Mouse (Mus musculus): ENCODE data around the gene Iqcd. TPM values are rescaled to one million over a fixed set of nuclear protein-coding genes. Genes with fewer than 3 reads are reported as not detected.
A peak's percentile ranks its signal among the peaks of the same experiment; 100 is the strongest.

The Iqcd gene
- polyA plus RNA-seq, 1 experiment from 2014 or later: 2.0 TPM

GRCm38 (mm10) chr5:120565171-120565905 is 23.5 kb upstream of the Iqcd start:
- Histone ChIP-seq H3K4me1 (peaks cover 96% of the 10 kb centered on the region), H3K27ac (peak overlapping the region; percentile 49), H3K4me3 (no peak overlapping the region), H3K27me3 (replicated peaks) (no peaks in the 10 kb centered on the region), H3K9me3 (replicated peaks) (no peaks in the 10 kb centered on the region), H3K36me3 (peaks cover 36% of the 10 kb centered on the region), H3K4me2 (no peak overlapping the region), H3K9ac (no peak overlapping the region)
- ATAC-seq: no peak
- WGBS (ENCODE audit: insufficient replicate concordance): 73% methylated on average over 15 of the region's 15 CpGs

DNA sequence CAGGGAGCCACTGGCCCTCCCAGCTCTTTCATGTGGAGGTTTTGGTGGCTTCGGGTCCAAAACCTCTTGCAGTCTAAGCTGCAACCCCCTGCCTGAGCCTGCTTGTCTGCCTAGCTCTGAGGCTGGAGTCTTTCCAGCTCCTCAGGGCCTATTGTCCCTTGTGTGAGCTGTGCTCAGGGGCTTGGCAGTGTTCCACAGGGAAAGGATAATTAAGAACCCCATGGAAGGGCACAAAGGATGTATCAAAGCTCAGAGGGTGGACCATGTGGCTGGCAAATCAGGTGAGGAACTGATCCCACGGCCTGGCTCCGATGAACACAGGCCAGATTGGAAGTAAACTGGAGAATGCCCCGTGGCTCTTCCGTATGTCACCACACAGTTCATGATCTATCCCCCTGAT is 22.7 kb upstream of the Iqcd start:
- no peaks in the 10 kb centered on the region for H3K27me3 ChIP-seq (replicated peaks)
- H3K27ac ChIP-seq: peak overlapping the region; percentile 49
- no peak overlapping the region for H3K9ac ChIP-seq
- H3K9me3 ChIP-seq (replicated peaks): no peaks in the 10 kb centered on the region
- WGBS (ENCODE audit: insufficient replicate concordance): 86% methylated on average over 5 of the region's 5 CpGs
- ATAC-seq: no peak
- peaks cover 96% of the 10 kb centered on the region for H3K4me1 ChIP-seq
- H3K4me3 ChIP-seq: no peak overlapping the region
- H3K4me2 ChIP-seq: no peak overlapping the region
- peaks cover 43% of the 10 kb centered on the region for H3K36me3 ChIP-seq

- 59% methylated on average over 9 of the region's 9 CpGs for WGBS (ENCODE audit: insufficient replicate concordance)
- no peak for ATAC-seq
- Histone ChIP-seq H3K4me3 (no peak overlapping the region), H3K4me1 (peaks cover 98% of the 10 kb centered on the region), H3K36me3 (peaks cover 47% of the 10 kb centered on the region), H3K27me3 (replicated peaks) (no peaks in the 10 kb centered on the region), H3K27ac (0 out of 2 replicates have a peak overlapping the region, but pooled peaks have one; percentile 17), H3K9ac (no peak overlapping the region), H3K4me2 (no peak overlapping the region), H3K9me3 (replicated peaks) (no peaks in the 10 kb centered on the region)
Observed at GRCm38 (mm10) chr5:120566681-120567252, 22.0 kb upstream of the Iqcd start.

- H3K4me1 ChIP-seq: peaks cover 97% of the 10 kb centered on the region
Observed at GRCm38 (mm10) chr5:120567253-120567701, 21.5 kb upstream of the Iqcd start.

DNA sequence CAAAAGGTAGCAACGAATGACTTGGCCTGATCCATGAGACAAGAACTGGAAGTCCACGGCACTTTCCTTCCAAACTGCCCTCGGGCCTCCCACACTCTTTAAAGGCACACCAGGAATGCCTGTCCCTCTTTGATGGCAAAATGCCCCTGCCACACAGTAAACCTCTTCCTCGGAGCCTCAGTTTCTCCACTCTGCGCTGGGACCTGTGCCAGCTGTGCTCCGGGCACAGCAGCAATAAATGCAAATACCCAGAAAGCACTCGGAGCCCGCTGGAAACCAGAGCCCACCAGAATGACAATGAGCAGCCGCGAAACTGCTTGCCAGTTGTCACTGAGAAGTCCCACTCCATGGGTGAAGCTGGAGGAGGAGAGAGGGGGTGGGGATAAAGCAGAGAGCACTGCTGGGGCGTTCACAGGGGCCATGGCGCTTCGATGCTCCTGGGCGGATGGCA is 21.0 kb upstream of the Iqcd start:
- H3K36me3 ChIP-seq: peaks cover 50% of the 10 kb centered on the region
- H3K4me3 ChIP-seq: no peak overlapping the region
- H3K4me2 ChIP-seq: no peak overlapping the region
- ATAC-seq: no peak
- peaks cover 94% of the 10 kb centered on the region for H3K4me1 ChIP-seq
- WGBS (ENCODE audit: insufficient replicate concordance): 84% methylated on average over 14 of the region's 14 CpGs
- H3K9me3 ChIP-seq (replicated peaks): no peaks in the 10 kb centered on the region
- no peak overlapping the region for H3K27ac ChIP-seq
- no peak overlapping the region for H3K9ac ChIP-seq
- H3K27me3 ChIP-seq (replicated peaks): no peaks in the 10 kb centered on the region

More at GRCm38 (mm10) chr5:120567253-120567701, 21.5 kb upstream of the Iqcd start:
- Histone ChIP-seq H3K9me3 (replicated peaks) (no peaks in the 10 kb centered on the region), H3K9ac (no peak overlapping the region), H3K36me3 (peaks cover 47% of the 10 kb centered on the region), H3K4me3 (no peak overlapping the region), H3K27ac (no peak overlapping the region), H3K4me2 (no peak overlapping the region), H3K27me3 (replicated peaks) (no peaks in the 10 kb centered on the region)
- ATAC-seq: no peak
- 71% methylated on average over 21 of the region's 21 CpGs for WGBS (ENCODE audit: insufficient replicate concordance)

- Histone ChIP-seq H3K4me3 (no peak overlapping the region), H3K9me3 (replicated peaks) (no peaks in the 10 kb centered on the region), H3K9ac (no peak overlapping the region), H3K4me2 (no peak overlapping the region), H3K27ac (no peak overlapping the region), H3K36me3 (peaks cover 55% of the 10 kb centered on the region), H3K27me3 (replicated peaks) (no peaks in the 10 kb centered on the region), H3K4me1 (peaks cover 89% of the 10 kb centered on the region)
- no peak for ATAC-seq
- 79% methylated on average over 9 of the region's 9 CpGs for WGBS (ENCODE audit: insufficient replicate concordance)
Observed at GRCm38 (mm10) chr5:120568336-120568768, 20.5 kb upstream of the Iqcd start.

GRCm38 (mm10) chr5:120568964-120569363 is 19.9 kb upstream of the Iqcd start:
- 0 out of 2 replicates have a peak, but pooled peaks have one; percentile 13 for ATAC-seq
- peaks cover 89% of the 10 kb centered on the region for H3K4me1 ChIP-seq
- 54% methylated on average over 4 of the region's 4 CpGs for WGBS (ENCODE audit: insufficient replicate concordance)

DNA sequence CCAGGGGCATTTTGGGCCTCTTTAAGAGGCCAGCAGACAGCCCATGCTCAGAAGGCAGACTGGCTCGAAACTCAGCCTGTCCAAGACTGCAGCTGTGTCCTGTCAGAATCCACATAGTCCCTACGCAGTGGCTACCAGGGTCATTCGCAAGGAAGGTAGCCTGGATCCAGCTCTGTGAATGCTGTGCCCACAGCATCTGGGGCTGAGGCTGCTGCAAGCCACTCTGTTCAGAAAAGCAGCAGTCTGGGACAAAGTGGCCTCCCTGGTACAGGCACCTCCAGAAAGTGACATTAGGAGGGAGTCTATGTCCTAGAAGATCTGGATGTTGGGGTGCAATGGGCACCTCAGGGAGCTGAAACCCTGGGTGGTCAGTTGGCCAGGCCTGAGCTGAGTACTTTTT is 19.0 kb upstream of the Iqcd start:
- no peak overlapping the region; the same call in 1 of the 2 replicates for H3K9ac ChIP-seq
- ATAC-seq: no peak
- H3K27me3 ChIP-seq (replicated peaks): no peaks in the 10 kb centered on the region
- H3K4me1 ChIP-seq: peaks cover 88% of the 10 kb centered on the region
- 90% methylated on average over 3 of the region's 3 CpGs for WGBS (ENCODE audit: insufficient replicate concordance)
- peak overlapping the region; percentile 3; the same call in 1 of the 2 replicates for H3K27ac ChIP-seq
- H3K4me2 ChIP-seq: no peak overlapping the region
- H3K36me3 ChIP-seq: peaks cover 69% of the 10 kb centered on the region
- no peak overlapping the region for H3K4me3 ChIP-seq
- no peaks in the 10 kb centered on the region for H3K9me3 ChIP-seq (replicated peaks)

More at GRCm38 (mm10) chr5:120568964-120569363, 19.9 kb upstream of the Iqcd start:
- Histone ChIP-seq H3K9ac (no peak overlapping the region), H3K9me3 (replicated peaks) (no peaks in the 10 kb centered on the region), H3K27me3 (replicated peaks) (no peaks in the 10 kb centered on the region), H3K4me3 (no peak overlapping the region), H3K4me2 (no peak overlapping the region), H3K27ac (no peak overlapping the region), H3K36me3 (peaks cover 61% of the 10 kb centered on the region)

DNA sequence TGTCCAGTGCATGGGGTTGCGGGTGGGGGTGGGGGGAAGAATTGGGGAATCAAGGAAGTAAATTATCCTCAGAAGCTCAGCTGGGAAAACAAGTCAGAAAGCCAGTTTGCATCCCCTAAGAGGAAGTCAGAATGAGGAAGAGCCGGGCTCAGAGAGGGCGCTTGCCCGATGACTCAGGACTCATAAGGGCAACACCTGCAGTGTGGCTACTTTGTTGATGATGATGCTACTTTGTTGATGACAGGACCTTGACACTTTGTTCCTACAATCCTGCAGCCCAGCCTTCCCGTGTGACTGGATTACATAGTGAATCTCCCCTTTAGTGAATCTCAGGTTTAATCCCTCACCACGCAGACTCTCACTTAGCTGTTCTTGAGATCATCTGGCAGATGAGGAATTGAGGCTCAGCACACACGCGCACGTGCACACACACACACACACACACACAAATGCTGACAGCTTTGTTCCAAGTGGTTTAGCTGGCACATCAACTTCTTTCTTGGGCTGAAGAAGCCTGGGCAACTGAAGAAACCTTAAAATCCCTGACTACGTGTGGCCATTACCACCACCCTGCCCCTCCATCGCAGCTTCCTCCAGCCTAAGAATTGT is 18.4 kb upstream of the Iqcd start:
- no peak for ATAC-seq
- no peak overlapping the region for H3K27ac ChIP-seq
- H3K36me3 ChIP-seq: peaks cover 72% of the 10 kb centered on the region
- H3K4me3 ChIP-seq: no peak overlapping the region
- no peak overlapping the region for H3K9ac ChIP-seq
- 69% methylated on average over 11 of the region's 11 CpGs for WGBS (ENCODE audit: insufficient replicate concordance)
- H3K27me3 ChIP-seq (replicated peaks): no peaks in the 10 kb centered on the region
- H3K9me3 ChIP-seq (replicated peaks): no peaks in the 10 kb centered on the region
- H3K4me1 ChIP-seq: peaks cover 88% of the 10 kb centered on the region
- H3K4me2 ChIP-seq: no peak overlapping the region

- Histone ChIP-seq H3K4me2 (no peak overlapping the region), H3K9ac (no peak overlapping the region), H3K27ac (no peak overlapping the region), H3K4me3 (no peak overlapping the region), H3K9me3 (replicated peaks) (no peaks in the 10 kb centered on the region), H3K36me3 (peaks cover 68% of the 10 kb centered on the region), H3K4me1 (peaks cover 86% of the 10 kb centered on the region), H3K27me3 (replicated peaks) (no peaks in the 10 kb centered on the region)
- no peak for ATAC-seq
- WGBS (ENCODE audit: insufficient replicate concordance): 83% methylated on average over 14 of the region's 14 CpGs
Observed at GRCm38 (mm10) chr5:120571056-120571740, 17.6 kb upstream of the Iqcd start.

DNA sequence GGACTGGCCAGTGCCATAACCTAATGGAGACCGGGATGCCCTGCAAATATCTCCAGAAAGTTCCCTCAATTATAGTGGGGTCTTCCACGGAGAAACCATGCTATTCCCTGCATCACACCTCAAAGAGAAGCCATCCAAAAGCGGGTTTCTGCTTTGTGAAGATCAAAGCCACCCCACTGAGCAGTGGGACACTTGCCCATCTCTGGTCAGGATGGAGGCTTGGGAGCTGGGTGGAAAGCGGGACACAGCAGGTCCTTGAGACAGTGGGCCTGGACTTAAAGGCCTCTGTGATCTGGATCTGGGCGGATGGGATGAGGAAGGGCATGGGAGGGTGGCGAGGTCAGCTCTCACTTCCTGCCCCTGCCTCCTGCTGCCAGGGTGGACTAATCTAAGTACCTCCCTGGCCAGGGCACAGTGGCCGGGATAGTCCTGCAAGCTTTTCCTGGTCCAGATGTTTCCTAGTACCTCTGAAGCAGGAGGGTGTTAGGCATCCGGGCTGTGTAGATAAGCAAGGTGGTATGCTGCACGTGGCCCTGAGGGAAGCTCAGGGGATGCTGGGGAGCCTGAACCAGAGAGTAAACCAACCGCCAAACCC is 14.2 kb upstream of the Iqcd start:
- no peak overlapping the region for H3K27ac ChIP-seq
- H3K4me1 ChIP-seq: peaks cover 85% of the 10 kb centered on the region
- no peaks in the 10 kb centered on the region for H3K9me3 ChIP-seq (replicated peaks)
- no peak overlapping the region for H3K4me3 ChIP-seq
- 62% methylated on average over 10 of the region's 10 CpGs for WGBS (ENCODE audit: insufficient replicate concordance)
- no peaks in the 10 kb centered on the region for H3K27me3 ChIP-seq (replicated peaks)
- H3K9ac ChIP-seq: no peak overlapping the region
- H3K36me3 ChIP-seq: peaks cover 64% of the 10 kb centered on the region
- no peak for ATAC-seq
- no peak overlapping the region for H3K4me2 ChIP-seq

All from liver, embryonic 12.5 days (tissue).